Mouse (Mus musculus): Measurements from ENCODE around the gene Akap13.

DNA sequence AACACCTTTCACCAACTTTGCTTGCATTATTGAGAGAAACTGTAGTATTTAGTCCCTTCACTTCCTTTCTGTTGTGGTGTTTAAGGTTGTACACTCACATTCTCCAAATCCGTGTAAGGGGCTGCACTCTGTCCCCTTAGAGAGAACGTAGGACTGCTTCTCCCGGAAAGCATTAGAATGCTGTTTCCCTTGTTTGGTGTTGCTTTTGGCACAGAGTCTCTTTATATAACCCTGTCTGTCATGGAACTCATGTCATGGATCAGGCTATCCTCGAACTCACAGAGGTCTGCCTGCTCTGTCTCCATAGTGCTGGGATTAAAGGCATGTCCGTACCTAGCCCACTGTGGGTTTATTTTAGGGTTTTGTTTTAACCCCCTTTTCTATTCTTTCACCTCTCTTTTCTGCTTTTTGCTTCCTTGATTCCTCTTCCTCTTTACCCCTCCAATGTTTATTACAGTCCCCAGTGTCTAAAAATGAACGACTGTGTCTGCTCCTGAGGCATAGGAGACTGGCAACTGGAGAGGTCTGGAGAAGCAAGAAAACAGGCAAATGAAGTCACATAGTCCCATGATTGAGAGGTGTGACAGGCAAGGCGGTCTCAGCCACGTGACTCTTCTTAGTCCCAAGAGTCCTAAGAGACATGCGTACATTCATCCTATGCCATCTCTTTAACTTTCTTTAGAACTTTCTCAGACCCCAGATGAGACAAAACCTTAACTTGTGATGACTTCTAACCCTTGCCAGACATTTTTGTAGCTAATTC, 186.3 kb downstream of the Akap13 start:
- TF ChIP-seq POLR2A (IDR thresholded peaks at IDR 0.05; ENCODE audit: borderline replicate concordance, control insufficient read depth, low read depth, low read length) (no peak), CTCF (IDR thresholded peaks at IDR 0.05; ENCODE audit: control insufficient read depth, insufficient read depth, low read length) (no peak)

All from bone marrow, adult 2 months (tissue).